Mouse (Mus musculus) brain, embryonic 14.5 days (tissue): Measurements from ENCODE around the gene Fat1. TPM values are rescaled to one million over a fixed set of nuclear protein-coding genes. Genes with fewer than 3 reads are reported as not detected.

Source experiments
- DNase-seq: peaks from one replicate; pipeline ENCODE4 v3.0.0-alpha.2; 2011; ENCODE audit warnings: low read depth
- CTCF ChIP-seq: fragments of 200-500 bp; IDR thresholded peaks from 2 replicates; pipeline ENCODE4 v1.5.1; 2012; ENCODE audit warnings: inconsistent platforms, mild to moderate bottlenecking, moderate library complexity, borderline replicate concordance; ENCODE audit not compliant: insufficient read depth, insufficient read length; ENCODE audit errors: extremely low read depth
- POLR2A ChIP-seq: fragments of 200-500 bp; IDR thresholded peaks from 2 replicates; pipeline ENCODE4 v1.6.1; 2012; ENCODE audit warnings: mild to moderate bottlenecking, inconsistent platforms, borderline replicate concordance; ENCODE audit not compliant: poor library complexity, insufficient read depth, insufficient read length, severe bottlenecking; ENCODE audit errors: extremely low read depth
- polyA plus RNA-seq: library from polyadenylated mRNA; depleted of rRNA; stranded (reverse); fragments of >200 nt; gene quantifications from 2 replicates; pipeline ENCODE4 v1.2.3, GENCODE M21; 2012; rRNA removed

Fat1 gene
- 39.8 and 59.0 TPM in 2 replicates for polyA plus RNA-seq

- DNase-seq, result peak; percentile 94
- TF ChIP-seq POLR2A, result peak; percentile 40; the same call in 1 of the 2 replicates
- peak; percentile 38; the same call in 1 of the 2 replicates for TF ChIP-seq CTCF
These were observed at the start of gene Fat1 for GRCm38 (mm10) chr8:44934850-44935497. Fat1 (plus strand) TSS chr8:44935447.

GRCm38 (mm10) chr8:44894626-44895025, 40.6 kb upstream of the Fat1 start:
- no peak for TF ChIP-seq CTCF
- no peak for DNase-seq

DNA sequence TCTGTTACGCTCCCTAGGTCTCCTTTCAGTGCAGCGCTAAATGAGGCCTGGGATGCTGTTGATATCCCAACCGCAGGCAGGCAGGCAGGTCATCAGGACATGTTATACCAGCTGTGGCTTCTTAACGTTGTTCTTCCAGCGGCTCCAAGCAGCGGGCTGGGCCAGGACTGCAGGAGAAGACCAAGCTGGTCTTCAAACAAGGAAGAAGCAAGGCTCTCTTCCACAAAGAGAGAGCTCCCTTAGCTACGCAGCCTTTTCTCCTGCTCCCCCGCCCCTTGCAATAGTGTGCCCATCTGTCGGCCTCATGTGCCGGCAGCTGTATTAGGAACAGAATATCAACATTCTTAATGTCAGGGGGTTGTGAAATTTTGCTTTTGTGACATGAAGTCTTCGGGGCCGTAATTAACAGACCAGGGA, 35.7 kb upstream of the Fat1 start:
- peak; percentile 61 for DNase-seq

GRCm38 (mm10) chr8:44911126-44911903, 23.9 kb upstream of the Fat1 start:
- TF ChIP-seq CTCF, result no peak
- TF ChIP-seq POLR2A, result no peak
- DNase-seq, result no peak

More for the DNA sequence above, 35.7 kb upstream of the Fat1 start:
- TF ChIP-seq CTCF (no peak), POLR2A (no peak)

GRCm38 (mm10) chr8:44919487-44920082, 15.7 kb upstream of the Fat1 start:
- no peak for TF ChIP-seq POLR2A
- no peak for TF ChIP-seq CTCF

GRCm38 (mm10) chr8:44920379-44921032, 14.7 kb upstream of the Fat1 start:
- peak; percentile 37 for DNase-seq
- no peak for TF ChIP-seq POLR2A
- no peak for TF ChIP-seq CTCF

More at GRCm38 (mm10) chr8:44919487-44920082, 15.7 kb upstream of the Fat1 start:
- DNase-seq, result peak; percentile 72

DNA sequence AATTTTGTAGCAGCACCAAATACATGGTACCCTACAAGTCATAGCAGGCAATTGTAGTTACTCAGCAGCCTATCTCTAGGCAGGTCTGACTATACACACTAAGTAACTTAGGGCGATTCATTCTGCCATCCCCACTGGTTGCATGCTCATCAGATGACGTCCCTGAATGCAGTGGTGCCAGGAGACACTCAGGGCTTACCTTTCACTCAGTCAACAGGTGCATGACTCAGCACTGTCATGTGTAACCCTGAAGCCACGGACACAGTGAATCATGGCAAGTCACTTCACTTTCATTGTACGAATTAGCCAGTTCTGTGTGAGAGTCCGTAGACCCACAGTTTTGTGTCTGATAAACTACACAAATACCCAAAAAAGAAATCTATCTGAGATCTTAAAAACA, 10.3 kb upstream of the Fat1 start:
- DNase-seq, result no peak
- no peak for TF ChIP-seq POLR2A
- no peak for TF ChIP-seq CTCF

- TF ChIP-seq CTCF (no peak), POLR2A (no peak)
- no peak for DNase-seq
These were observed 5.2 kb upstream of the Fat1 start for GRCm38 (mm10) chr8:44930058-44930457.

DNA sequence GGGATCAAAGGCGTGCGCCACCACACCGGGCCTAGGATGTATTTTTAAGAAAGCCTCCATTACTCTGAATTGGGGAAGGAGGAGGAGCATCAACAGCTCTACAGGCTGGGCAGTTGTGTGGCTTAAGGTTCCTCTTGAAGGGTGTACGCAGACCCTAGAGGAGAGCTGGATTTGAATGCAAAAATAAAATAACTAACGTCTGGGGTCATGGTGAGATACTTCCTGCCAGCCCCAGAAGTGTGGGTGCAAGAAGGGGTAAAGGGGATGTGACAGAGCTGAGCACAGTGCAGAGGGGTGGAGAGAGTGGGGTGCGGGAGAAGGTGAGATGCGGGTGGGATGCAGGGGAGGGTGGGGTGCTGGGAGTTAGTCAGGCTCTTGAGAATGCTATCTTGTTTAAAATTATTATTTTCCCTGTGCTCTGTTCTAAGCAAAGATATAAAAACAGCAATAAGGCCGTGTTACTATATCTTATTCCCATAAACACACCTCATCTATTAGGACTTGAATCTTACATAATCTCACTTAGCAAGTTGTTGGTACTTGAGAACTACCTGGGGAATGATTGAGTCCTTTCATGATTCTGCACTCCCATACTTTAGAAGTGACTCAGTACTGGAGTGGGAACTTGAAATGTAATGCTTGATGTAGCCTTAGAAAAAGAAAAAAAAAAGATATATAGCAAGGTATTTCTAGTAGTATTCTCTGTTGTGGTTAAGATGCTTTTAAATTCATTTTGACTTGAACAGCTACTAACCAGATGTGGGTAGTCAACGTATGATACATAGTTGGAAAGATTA, 2.5 kb upstream of the Fat1 start:
- TF ChIP-seq CTCF, result no peak
- TF ChIP-seq POLR2A, result no peak
- no peak for DNase-seq

- DNase-seq, result peak; percentile 65
- no peak for TF ChIP-seq POLR2A
- no peak for TF ChIP-seq CTCF
These were observed 1.8 kb upstream of the Fat1 start for GRCm38 (mm10) chr8:44933478-44933877.

DNA sequence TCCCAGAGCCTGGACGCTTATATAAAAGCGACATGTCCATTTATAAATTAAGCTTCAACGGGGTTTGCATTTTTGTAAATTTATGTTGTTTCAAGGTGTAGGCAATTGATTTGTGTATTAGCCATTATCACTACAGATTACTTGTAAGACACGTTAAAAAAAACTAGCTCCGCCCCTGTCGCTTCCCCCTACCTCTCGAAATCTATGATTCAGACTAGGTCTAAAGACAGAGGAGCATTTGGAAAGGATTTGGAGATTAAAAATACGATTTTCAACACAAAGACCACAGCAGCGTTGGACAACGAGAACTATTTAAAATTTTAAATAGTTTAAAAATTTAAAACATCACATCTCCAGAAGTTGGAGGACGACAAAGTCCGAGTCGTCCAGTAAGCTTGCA, 831 bp upstream of the Fat1 start:
- TF ChIP-seq CTCF (no peak), POLR2A (no peak)
- DNase-seq, result no peak

DNA sequence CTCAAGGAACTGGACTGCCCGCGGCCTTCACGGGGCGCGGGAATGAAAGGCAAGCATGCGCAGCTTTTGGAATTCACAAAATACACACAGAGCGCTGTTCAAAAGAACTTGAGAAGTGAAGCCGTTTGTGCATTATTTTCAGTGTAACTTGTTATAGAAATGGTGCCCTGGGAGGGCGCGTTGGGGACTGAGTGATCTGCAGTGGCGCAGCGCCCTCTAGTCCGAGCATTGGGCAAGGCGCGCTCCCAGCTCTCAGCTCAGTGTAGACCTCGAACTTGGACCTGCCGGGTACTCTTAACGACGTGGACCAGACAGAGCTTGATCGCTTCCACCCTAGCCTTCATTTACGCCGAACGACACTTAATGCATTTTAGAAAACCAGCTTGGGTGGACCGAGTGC, 494 bp downstream of the Fat1 start:
- DNase-seq, result peak; percentile 97
- TF ChIP-seq POLR2A (no peak), CTCF (peak; percentile 87)
